Mouse (Mus musculus) intestine, postnatal 0 days (tissue): ENCODE results near the gene Rela. TPM values are rescaled to one million over a fixed set of nuclear protein-coding genes. Genes with fewer than 3 reads are reported as not detected.

Experiments
- ATAC-seq: fragments of 200-750 bp; cut with Nextera tagmentation; 2 replicates; pipeline ENCODE4 v1.8.0; 2017; ENCODE audit warnings: mild to moderate bottlenecking, moderate TSS enrichment, moderate library complexity
- H3K27ac ChIP-seq: fragments of 300-500 bp; sonication (generic); 2 replicates; pipeline ENCODE4 v1.5.1; 2014; ENCODE audit warnings: mild to moderate bottlenecking, low read depth, low read length, moderate library complexity
- H3K27me3 ChIP-seq: fragments of 300-500 bp; sonication (generic); replicated peaks from 2 replicates; pipeline ENCODE4 v1.6.1; 2014; ENCODE audit warnings: low read length, mixed read lengths; ENCODE audit not compliant: control insufficient read depth, insufficient read depth
- H3K36me3 ChIP-seq: fragments of 300-500 bp; sonication (generic); 2 replicates; pipeline ENCODE4 v1.6.1; 2014; ENCODE audit warnings: mild to moderate bottlenecking, moderate library complexity; ENCODE audit not compliant: control insufficient read depth, insufficient read depth
- H3K4me1 ChIP-seq: fragments of 300-500 bp; sonication (generic); replicated peaks from 2 replicates; pipeline ENCODE4 v1.6.1; 2014; ENCODE audit warnings: antibody characterized with exemption, low read length, mixed read lengths; ENCODE audit not compliant: control insufficient read depth, insufficient read depth
- H3K4me2 ChIP-seq: fragments of 300-500 bp; sonication (generic); replicated peaks from 2 replicates; pipeline ENCODE4 v1.6.1; 2014; ENCODE audit warnings: low read depth, mild to moderate bottlenecking, moderate library complexity
- H3K4me3 ChIP-seq: fragments of 300-500 bp; sonication (generic); 2 replicates; pipeline ENCODE4 v1.5.1; 2014; ENCODE audit warnings: low read depth, low read length
- H3K9ac ChIP-seq: fragments of 300-500 bp; sonication (generic); 2 replicates; pipeline ENCODE4 v1.6.1; 2014; ENCODE audit warnings: mild to moderate bottlenecking, low read depth, low read length
- H3K9me3 ChIP-seq: fragments of 300-500 bp; sonication (generic); 2 replicates; pipeline ENCODE4 v1.6.1; 2016; ENCODE audit warnings: mixed run types; ENCODE audit not compliant: control insufficient read depth
- CTCF ChIP-seq: sonication (generic); IDR thresholded peaks from 2 replicates; pipeline ENCODE4 v1.5.1; 2016; ENCODE audit warnings: low read depth, mild to moderate bottlenecking, control low read depth, antibody characterized with exemption, moderate library complexity
- WGBS: fragments of 180-500 bp; shearing (Covaris S2); extraction: QIAGEN DNeasy Blood & Tissue Kit; methylation state at CpG from one replicate; pipeline ENCODE4 v1.1.7; 2014; 5-methylcytosine and 5-hydroxymethylcytosine counted together
- polyA plus RNA-seq: library from polyadenylated mRNA; unstranded; fragments of >200 nt; fragmentation: Nextera tagmentation; extraction: Ambion mirVana; gene quantifications from 2 replicates; pipeline ENCODE4 v1.2.1, GENCODE M21; 2015

The Rela gene
- polyA plus RNA-seq, 1 experiment from 2014 or later, result 28.4 TPM

DNA sequence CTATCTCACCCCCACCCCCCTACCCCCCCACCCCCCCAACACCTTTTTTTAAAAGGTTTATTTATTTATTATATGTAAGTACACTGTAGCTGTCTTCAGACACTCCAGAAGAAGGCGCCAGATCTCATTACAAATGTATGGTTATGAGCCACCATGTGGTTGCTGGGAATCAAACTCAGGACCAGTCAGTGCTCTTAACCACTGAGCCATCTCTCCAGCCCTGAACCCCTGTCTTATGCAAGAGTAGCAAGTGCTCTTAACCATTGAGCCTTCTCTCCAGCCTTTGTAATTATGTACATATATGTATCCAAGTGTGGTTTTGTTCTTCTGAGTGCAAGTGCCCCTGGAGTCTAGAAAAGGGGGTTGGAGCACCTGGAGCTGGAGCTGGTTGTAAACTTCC lies 25.3 kb upstream of the Rela start:
- no peaks in the 10 kb centered on the region for H3K9me3 ChIP-seq
- H3K4me2 ChIP-seq, result no peak overlapping the region
- no peak for TF ChIP-seq CTCF
- H3K4me1 ChIP-seq, result no peaks in the 10 kb centered on the region; the same call in 1 of the 2 replicates
- H3K27me3 ChIP-seq, result no peaks in the 10 kb centered on the region
- ATAC-seq, result no peak
- H3K4me3 ChIP-seq, result no peak overlapping the region
- WGBS, result 90% methylated on average over 1 of the region's 1 CpGs
- H3K9ac ChIP-seq, result no peak overlapping the region
- no peak overlapping the region for H3K27ac ChIP-seq
- H3K36me3 ChIP-seq, result peaks cover 20% of the 10 kb centered on the region

DNA sequence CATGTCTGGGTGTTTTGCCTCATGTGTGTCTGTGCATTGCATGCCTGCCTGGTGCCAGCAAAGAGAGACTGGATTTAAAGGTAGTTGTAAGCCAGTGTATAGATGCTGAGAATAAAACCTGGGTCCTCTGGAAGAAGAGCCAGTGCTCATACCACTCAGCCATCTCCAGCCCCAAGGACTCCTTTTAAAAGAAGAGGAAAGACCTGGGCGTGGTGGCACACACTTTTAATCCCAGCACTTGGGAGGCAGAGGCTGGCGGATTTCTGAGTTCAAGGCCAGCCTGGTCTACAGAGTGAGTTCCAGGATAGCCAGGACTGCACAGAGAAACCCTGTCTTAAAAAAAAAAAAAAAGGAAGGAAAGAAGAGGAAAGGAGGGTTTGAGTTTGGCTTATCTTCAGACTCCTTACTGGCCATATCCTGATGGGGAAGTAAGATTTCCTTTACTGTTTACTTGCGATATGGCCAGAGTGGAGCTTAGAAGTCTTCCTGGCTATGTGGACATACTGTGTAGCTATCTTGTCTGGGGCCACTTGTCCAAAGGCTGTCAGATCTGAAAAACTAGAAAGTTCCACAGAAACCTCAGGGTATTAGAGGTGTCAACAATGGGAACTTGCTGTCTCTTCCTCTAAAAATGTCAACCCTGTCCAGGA lies 24.4 kb upstream of the Rela start:
- no peak overlapping the region for H3K4me2 ChIP-seq
- H3K9ac ChIP-seq, result no peak overlapping the region
- H3K4me3 ChIP-seq, result no peak overlapping the region
- no peaks in the 10 kb centered on the region; the same call in 1 of the 2 replicates for H3K4me1 ChIP-seq
- no peak for ATAC-seq
- H3K27ac ChIP-seq, result no peak overlapping the region
- 70% methylated on average over 3 of the region's 3 CpGs for WGBS
- H3K9me3 ChIP-seq, result no peaks in the 10 kb centered on the region
- no peaks in the 10 kb centered on the region for H3K27me3 ChIP-seq
- no peak for TF ChIP-seq CTCF
- peaks cover 11% of the 10 kb centered on the region; the same call in 1 of the 2 replicates for H3K36me3 ChIP-seq

GRCm38 (mm10) chr19:5614953-5615352 lies 22.3 kb upstream of the Rela start:
- Histone ChIP-seq H3K9me3 (no peaks in the 10 kb centered on the region), H3K27me3 (no peaks in the 10 kb centered on the region), H3K36me3 (no peaks in the 10 kb centered on the region), H3K4me3 (no peak overlapping the region), H3K4me2 (no peak overlapping the region), H3K4me1 (no peaks in the 10 kb centered on the region; the same call in 1 of the 2 replicates), H3K27ac (no peak overlapping the region), H3K9ac (no peak overlapping the region)
- 65% methylated on average over 2 of the region's 2 CpGs for WGBS
- TF ChIP-seq CTCF, result no peak
- ATAC-seq, result no peak

DNA sequence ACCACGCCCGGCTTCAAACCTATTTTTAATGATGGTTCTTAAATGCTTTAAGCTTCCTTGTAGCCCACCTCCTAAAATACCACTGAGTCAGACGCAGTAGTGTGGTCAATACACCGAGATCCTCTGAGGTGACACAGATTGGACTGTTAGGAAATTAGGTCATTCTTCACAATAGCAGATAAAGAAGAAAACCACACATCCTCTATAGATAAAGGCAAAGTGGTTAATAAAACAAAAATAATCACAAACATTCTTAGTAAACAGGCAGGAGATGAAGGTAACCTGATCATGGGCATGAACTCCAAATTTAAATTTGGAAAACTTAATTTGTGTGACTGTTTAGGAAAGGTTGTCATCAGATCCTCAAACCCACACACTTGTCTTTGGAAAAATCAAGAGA lies 17.3 kb upstream of the Rela start:
- Histone ChIP-seq H3K9ac (no peak overlapping the region), H3K4me1 (no peaks in the 10 kb centered on the region), H3K4me2 (no peak overlapping the region), H3K36me3 (no peaks in the 10 kb centered on the region), H3K4me3 (no peak overlapping the region), H3K27ac (no peak overlapping the region), H3K9me3 (no peaks in the 10 kb centered on the region), H3K27me3 (no peaks in the 10 kb centered on the region)
- no peak for ATAC-seq
- no peak for TF ChIP-seq CTCF
- 79% methylated on average over 4 of the region's 4 CpGs for WGBS

DNA sequence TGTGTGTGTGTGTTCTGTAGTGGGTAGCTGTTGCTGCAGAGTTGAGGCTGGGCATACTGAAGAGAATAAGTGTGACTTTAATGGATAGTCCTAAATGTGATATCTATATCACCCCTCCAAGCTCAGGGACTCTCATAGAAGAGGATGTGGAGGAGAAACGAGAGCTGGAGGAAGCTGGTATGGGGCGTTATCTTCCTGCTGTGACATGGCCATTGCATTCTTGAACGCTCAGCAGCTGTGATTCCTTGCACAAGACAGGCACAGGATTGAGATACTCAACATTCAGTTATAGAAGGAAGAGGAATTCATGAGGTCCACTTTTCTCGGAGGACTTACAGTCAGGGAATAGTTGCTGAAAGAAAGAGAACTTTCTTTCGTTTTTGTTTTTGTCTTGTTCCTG lies 15.4 kb upstream of the Rela start:
- no peaks in the 10 kb centered on the region for H3K9me3 ChIP-seq
- no peaks in the 10 kb centered on the region for H3K27me3 ChIP-seq

GRCm38 (mm10) chr19:5625311-5625710 lies 12.0 kb upstream of the Rela start:
- WGBS, result 86% methylated on average over 8 of the region's 8 CpGs
- TF ChIP-seq CTCF, result no peak
- no peaks in the 10 kb centered on the region for H3K27me3 ChIP-seq
- H3K4me3 ChIP-seq, result no peak overlapping the region
- no peaks in the 10 kb centered on the region for H3K36me3 ChIP-seq
- H3K4me2 ChIP-seq, result no peak overlapping the region
- no peaks in the 10 kb centered on the region for H3K4me1 ChIP-seq
- H3K9ac ChIP-seq, result no peak overlapping the region
- no peaks in the 10 kb centered on the region for H3K9me3 ChIP-seq
- ATAC-seq, result no peak
- no peak overlapping the region for H3K27ac ChIP-seq

More for the DNA sequence above, 15.4 kb upstream of the Rela start:
- ATAC-seq, result no peak
- Histone ChIP-seq H3K4me2 (no peak overlapping the region), H3K27ac (no peak overlapping the region), H3K4me3 (no peak overlapping the region), H3K4me1 (no peaks in the 10 kb centered on the region), H3K36me3 (no peaks in the 10 kb centered on the region), H3K9ac (no peak overlapping the region)
- TF ChIP-seq CTCF, result no peak
- 74% methylated on average over 5 of the region's 5 CpGs for WGBS

DNA sequence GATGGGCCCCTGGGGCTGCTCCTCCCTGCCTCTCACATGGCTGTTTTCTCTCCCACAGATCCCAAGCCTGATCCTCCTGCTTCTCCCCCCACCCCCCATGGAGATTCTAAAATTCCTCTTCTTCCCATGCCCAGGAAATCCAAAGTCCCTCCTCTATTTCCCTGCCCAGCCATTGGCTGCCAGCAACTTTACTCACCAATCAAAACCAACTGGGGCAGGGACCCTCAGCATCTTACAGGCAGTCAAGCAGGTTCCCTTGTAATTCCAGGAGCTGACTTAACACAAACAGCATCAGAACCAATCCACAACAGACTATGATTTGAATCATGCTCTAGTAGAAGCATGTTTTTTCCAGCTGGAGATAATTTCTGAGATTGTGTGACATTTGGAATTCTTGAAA lies 7.4 kb upstream of the Rela start:
- TF ChIP-seq CTCF, result no peak
- Histone ChIP-seq H3K27ac (no peak overlapping the region), H3K4me2 (no peak overlapping the region), H3K36me3 (no peaks in the 10 kb centered on the region), H3K9ac (no peak overlapping the region), H3K4me1 (no peaks in the 10 kb centered on the region), H3K4me3 (no peak overlapping the region), H3K27me3 (no peaks in the 10 kb centered on the region), H3K9me3 (no peaks in the 10 kb centered on the region)
- ATAC-seq, result no peak
